Mouse (Mus musculus): ENCODE data around the gene Atg7.
A peak's percentile ranks its signal among the peaks of the same experiment; 100 is the strongest.

Gene Atg7

DNA sequence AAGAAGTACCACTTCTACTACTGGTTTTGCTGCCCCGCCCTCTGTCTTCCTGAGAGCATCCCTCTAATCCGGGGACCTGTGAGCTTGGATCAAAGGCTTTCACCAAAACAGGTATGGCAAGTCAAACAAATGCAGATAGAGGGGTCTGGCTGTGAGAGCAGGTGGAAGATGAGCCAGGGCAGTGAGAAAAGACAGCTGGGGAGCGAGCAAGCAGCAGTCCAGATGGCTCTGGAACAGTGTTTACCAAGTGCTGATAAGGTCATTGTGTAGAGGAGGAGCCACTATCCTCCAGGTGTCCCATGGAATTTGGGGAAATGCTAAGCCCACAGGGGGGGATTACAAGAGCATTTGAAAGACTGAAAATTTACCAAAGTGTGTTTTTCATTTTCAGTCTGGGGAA, 41.5 kb downstream of the Atg7 start:
- DNase-seq (ENCODE audit: low read depth, low spot score), result no peak

DNA sequence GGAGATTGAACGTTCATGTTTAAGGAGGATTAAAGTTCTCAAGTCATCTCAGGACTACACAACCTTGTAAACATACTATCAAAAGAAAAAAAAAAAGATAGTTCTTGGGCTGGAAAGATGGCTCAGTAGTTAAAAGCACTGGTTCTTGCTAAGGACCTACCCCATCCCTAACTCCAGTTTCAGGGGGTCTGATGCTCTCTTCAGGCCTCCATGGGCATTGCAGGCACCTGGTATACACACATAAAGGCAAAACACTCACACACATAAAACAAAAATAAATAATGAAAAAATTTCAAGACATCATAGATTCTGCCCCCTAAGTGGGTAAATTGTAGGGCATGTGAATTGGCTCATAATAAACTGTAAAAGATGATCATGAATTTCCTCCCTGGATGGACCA, 42.5 kb downstream of the Atg7 start:
- no peak for DNase-seq (ENCODE audit: low read depth, low spot score)

DNA sequence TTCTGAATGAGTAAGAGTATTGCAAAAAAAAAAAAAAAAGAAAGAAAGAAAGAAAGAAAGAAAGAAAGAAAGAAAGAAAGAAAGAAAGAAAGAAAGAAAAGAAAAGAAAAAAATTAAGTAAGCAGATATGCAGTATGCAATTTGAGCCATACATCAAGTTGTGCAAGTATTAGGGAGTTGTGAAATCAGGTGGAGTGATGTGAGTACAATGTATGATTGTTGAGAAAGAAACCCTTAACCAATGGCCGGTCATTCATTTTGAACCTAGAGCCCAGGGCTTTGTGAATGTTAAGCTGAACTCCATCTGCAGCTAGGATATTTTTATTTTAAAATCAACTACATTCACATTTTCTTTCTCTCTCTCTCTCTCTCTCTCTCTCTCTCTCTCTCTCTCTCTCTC, 44.1 kb downstream of the Atg7 start:
- no peak for DNase-seq (ENCODE audit: low read depth, low spot score)

DNA sequence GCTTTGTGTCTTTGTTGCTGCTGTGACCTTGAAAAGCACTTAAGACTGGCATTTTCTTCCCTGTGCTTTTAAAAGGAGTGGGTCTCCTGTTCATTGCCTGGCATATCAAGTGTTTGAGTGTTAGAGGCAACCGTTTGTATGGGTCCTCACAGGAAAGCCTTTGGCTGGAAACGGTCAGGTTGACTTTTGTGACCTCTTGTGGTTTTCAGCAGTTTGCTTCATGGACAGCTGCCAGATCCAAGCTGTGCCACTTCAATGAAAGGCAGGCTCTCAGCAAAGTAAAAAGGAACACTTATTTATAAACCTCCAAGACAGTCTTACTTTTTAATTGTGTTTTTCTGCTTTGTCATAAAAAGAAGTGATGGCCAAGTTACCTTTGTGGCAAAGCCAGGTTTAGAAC, 47.8 kb downstream of the Atg7 start:
- no peak for DNase-seq (ENCODE audit: low read depth, low spot score)

DNA sequence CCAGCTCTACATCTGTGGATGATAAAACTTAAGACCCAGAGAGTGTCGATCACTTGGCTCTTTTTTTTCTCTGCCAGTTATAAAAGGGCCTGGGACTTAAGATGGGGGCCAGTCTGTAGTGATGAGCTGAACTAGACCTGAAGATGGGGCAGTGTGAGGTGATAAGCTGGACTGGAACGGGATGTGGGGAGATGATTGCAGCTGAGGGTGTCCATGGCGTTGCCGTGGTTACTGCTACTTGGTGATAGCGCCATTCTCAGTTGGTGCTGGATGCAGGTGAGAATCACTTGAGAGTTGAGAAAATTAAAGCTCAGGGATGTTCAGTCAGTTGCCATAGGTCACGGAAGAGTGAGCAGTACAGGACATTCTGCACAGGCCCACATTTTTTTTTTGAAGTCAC, 48.6 kb downstream of the Atg7 start:
- no peak for DNase-seq (ENCODE audit: low read depth, low spot score)

DNA sequence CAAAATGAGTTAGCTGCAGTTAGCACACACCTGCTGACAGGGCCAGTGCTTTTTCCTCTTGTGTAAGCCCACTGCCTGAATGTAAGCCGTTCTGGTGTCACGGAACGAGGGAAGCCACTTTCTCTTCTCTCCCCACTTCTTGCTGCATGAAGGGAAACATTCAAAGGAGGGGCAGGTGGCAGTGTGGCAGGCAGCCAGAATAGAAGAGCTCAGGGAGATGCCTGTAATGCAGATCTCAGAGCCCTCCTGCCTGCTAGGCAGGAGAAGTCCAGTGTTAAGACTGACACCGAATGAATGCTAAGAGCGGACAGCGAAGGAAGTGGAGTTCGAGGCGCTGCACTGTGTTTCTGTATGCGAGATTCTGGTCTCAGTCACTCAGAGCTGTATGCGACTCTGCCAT, 49.8 kb downstream of the Atg7 start:
- no peak for DNase-seq (ENCODE audit: low read depth, low spot score)

DNA sequence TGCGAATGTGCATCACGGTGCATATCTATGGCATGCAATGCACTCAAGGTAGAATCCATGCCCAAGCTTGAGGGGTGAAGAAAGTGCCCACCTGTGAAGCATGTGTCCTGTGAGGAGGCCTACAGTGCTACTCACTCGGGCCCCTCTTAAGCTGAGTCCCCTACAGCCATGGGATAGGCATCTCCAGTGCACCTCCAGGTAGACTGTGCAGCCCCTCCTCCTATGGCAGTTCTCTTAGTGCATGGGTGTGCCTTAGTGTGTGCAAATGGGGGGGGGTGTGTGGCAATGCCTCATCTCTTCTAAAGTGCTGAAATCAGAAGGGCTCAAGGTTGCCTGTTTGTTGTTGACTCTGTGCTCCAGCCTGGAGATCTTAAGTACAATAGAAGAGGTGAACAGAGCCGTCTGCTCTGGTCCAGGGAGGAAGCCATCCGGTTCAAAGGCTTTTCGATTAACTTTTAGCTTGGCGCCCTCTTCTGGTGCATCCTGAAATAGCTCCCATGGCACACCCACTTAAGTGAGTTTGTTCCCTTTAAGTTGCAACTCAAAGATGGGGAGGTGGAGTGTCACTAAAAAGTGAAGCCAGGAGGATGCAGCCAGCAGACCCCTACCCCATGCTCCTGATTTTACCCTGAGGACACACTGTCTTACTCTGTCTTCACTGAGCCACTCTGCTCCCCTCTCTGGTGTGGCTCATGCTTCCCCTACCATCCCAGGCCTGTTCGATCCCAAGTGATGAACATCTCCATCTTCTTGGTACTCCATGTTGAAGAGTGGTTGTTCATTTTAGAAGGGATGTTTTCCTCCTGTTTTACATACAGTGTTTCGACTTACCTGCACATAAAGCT, 55.0 kb downstream of the Atg7 start:
- DNase-seq (ENCODE audit: low read depth, low spot score), result peak; percentile 78

DNA sequence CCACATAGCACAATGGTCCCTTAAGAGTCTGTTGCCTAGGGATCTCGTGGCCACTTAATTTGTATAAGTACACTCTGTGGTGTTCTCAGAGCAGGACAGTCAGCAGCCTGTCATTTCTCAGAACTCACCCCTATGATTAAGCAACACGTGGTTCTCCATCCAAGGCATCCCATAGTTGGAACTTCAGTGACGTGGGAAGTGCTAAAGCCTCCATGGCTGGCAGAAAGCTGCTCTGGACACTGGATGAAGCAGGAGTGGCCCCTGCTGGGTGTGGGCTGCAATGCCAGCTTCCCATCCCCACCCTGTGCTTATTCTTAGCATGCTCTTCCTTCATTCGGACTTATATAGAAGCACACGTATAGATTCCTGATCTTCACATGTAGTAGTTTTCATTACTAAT, 55.7 kb downstream of the Atg7 start:
- no peak for DNase-seq (ENCODE audit: low read depth, low spot score)

DNA sequence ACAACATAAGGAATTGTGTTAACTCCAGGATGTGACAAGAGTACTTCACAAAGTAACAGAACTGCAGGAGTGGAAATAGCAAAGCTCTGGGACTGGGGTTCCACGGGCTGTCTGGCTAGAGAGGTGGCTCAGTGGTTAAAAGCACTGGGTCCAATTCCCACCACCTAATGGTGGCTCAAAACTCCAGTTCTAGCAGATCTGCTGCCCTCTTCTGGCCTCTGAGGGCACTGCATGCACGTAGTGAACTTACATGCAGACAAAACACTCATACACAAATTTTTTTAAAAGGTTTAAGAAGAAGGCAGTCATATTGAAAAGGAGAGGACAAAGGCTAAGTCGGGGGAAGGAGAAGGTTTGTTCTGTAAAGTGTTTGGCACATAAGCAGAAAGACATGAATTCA, 57.8 kb downstream of the Atg7 start:
- DNase-seq (ENCODE audit: low read depth, low spot score), result peak; percentile 41

DNA sequence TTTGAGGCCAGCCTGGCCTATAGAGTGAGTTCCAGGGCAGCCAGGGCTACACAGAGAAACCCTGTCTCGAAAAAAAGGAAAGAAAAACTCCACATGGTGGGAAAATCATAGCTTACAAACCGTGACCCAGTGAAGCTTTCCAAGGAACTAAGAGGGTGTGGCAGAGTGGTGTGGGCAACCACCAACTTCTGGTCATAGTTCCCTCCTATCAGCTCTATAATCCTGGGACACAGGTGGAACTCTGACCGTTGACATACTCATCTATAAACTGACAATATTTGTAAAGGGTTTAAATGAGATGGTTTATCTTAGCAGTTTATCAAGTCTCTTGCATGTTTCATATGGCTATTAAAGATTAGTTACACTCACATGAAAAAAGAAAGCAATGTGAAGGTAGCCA, 64.1 kb downstream of the Atg7 start:
- DNase-seq (ENCODE audit: low read depth, low spot score), result no peak

DNA sequence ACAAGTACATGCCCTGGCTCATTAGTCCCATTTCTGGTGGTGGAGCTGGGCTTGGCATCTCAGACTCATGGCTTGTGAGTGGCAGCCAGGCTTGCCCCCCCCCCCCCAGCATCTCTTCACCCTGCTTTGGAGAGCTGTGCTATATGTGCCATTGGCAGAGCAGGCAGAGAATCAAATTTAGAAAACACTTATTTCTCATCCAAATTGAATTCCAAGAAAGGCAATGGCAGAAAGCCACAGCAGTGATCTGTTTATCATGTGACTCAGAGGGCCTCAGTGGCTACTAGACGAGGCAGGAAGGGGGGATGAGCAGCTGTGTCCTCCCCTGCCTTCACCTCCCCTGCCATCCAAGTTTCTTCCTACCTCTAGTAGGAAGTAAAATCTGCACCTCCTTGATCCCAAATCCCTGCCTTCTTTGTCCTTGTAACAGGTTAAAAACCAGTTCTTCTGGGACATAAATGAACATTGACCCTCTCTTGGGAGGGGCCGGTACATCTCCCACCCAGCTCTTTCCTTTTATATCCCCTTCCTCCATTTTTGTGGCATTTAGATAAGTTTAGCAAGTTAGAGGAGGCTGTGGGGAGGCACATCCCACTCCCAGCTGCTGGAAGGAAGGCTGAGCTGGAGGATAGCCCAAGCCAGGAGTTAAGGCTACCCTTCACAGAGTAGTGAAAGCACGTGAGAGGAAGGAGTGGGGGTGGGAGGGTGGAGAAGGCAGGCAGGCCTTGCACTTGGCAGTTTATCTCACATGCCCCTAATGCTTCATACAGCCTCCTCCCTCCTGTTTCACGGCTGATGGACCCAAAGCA, 69.5 kb downstream of the Atg7 start:
- no peak for DNase-seq (ENCODE audit: low read depth, low spot score)

DNA sequence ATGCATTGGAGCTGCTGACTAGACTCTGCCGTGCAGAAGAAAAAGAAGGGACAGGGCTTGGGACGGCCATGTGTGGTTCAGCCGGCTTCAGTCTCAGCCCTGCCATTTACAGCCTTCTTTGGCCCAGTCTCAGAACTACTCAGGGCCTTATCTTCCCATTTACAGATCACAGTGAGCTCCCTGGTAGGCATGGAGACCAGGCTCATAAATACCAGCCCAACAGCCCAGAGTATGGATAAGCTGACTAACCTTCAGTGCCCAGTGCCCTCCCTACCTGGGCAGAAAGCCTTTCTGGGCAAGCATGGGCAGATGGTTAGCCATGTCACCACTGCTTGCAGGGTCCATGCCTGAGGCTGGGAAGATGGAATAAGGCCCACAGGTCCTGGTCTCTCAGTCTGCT, 70.6 kb downstream of the Atg7 start:
- no peak for DNase-seq (ENCODE audit: low read depth, low spot score)

DNA sequence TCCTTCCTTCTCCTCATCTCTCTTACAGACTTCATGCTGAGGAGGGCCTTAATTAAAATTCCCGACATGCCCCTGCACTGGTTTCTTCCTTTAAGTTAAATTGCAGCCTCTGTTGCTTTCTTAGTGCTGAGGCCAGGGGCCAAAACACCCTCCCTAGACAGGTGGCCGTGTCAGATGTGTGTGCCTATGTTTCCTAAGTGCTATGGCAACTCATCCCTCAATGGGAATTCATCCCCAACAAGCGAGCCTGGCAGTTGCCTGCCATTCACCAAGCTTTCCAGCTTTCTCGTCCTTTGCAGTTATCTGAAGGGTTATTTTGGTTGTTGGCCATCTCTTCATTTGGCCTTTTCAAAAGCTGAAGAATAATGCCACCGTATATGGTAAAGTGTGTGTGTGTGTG, 71.8 kb downstream of the Atg7 start:
- DNase-seq (ENCODE audit: low read depth, low spot score), result no peak

DNA sequence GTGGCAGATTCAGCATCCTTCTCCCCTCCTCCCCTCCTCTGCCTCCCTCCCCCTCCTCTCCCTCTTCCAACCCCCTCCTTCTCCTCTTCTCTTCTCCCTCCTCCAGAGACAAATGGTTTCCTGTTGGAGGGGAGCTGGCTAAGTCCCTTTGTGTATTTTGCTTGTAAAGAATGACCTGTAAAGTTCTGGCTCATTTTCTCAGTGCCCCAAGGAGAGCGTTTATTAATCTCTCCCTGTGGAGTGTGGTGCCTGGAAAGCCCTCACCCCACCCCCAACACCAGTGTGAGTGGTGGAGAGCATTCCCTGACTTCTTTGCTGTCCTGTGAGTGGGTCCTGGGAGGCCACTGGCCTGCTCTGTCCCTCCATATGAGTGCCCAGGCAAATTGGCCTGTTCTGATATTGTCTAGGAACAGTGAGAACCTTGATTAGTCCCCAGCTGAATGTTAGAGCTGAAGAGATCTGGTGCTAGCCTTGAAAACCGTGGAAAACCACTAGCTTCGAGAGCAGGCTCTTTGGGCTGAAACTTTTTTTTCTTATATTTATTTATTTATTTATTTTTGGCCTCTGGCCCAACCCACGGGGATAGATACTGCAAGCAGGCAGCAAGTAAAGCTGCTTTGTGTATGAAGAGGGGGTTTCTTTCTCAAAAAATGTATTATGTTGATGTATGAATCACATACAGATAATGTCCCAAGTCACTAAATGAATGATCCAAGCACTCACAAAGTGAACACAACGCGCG, 72.6 kb downstream of the Atg7 start:
- no peak for DNase-seq (ENCODE audit: low read depth, low spot score)

DNA sequence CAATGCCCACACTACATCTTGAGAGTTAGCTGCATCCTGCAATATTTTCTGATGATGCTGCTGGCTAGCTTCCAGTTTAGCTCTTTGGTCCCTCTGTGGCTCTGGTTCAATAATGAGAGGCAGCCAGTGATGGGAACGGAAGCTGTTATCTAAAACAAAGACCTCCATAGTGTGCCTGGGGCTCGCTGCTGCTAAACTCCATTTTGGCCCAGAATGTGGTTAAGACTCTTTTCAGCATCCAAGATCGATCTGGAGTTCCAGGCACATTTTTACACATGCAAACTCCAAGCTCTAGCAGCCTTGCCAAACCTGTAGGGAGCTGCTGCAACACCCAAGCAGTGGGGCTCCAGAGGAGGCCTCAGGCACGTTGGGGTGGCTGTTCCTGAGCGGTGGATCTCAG, 76.2 kb downstream of the Atg7 start:
- no peak for DNase-seq (ENCODE audit: low read depth, low spot score)

DNA sequence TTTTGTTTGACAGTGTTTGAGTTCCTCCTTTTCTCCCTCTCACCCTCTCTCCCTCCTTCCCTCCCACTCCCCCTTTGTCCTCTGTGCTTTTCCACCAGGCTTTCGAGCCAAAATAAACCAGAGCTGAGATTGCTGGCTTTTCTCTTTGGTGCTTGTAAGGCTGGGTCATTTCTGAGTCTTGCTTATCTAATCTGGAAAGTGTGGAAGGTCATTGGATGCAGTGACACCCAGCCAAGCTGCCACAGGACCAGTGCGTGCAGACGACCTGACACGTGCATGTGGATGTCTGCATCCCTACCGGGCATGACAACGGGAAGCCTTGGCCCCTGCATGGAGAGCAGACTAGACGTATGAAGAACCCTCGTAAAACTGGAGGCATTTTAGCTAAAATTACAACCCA, 76.8 kb downstream of the Atg7 start:
- no peak for DNase-seq (ENCODE audit: low read depth, low spot score)

DNA sequence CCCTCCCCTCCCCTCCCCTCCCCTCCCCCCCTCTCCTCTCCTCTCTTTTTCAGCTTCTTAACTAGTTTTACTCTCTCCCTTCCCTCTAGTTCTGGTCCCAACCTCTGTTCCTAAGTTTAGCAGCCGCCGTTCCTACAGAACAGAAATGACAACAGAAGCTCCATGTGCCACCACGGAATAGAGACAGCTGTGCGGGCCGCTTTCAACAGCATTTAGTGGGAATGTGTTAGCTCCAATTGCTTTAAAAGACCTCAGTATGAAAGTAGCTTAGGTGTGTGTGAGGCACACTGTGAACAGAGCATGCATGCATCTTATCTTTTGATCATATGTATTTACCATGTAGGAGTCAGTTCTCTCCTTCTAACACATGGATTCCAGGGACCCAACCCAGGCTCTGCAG, 79.1 kb downstream of the Atg7 start:
- DNase-seq (ENCODE audit: low read depth, low spot score), result no peak

DNA sequence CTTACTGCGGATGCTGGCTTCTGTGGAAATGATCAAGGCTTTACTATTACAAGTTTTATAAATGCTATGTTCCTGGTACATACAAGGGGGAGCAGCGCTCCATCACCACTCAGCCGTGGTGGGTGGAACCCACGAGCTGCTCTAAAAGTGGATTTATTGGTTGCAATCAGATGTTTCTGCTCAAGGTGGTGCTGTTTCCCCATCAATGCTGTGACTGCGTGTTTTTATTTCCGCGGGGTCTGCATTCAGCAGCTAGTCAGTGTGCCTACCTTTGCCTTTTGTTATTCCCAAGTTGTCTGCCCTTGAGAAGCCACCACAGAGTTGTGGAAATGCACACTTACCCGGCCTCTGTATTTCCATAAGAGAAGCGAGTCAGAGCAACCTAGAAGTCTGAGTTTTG, 81.0 kb downstream of the Atg7 start:
- DNase-seq (ENCODE audit: low read depth, low spot score), result peak; percentile 61

DNA sequence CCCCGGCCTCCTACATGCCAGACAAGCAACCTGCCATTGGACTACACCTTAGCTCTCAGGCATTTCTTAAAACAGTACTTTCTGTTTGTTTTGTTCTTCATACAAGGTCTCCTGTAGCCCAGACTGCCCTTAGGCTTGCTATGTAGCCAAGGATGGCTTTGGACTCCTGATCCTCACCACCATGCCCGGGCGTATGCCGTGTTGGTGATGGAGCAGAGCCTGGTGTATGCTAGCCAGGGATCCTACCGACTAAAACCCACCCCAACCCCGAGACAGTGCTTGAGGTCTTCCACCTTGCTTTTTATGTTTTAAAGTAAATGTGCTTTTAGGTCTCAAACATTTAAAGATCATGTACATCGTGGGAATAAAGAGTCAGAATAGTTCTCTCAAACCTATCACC, 81.5 kb downstream of the Atg7 start:
- no peak for DNase-seq (ENCODE audit: low read depth, low spot score)

DNA sequence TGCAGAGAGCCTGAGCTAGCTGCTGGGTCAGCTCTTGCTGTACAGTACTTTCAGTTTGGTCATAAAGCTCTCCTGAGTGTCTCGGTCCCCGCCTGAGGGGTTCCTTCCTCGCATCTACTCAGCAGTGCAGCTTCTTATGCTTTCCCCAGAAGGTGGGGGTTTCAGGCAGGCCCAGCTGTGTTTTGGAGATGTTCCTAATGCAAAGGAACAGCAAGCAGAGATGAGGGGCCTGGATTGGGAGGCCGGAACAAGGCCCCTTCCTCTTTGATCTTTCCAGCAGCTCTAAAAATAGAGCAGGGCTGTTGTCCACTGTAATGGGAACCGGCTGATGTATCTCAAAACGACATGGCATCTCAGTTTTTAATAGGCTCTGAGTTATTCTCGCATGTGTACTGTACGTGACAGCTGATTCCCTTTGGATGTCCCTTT, 82.3 kb downstream of the Atg7 start:
- DNase-seq (ENCODE audit: low read depth, low spot score), result no peak

DNA sequence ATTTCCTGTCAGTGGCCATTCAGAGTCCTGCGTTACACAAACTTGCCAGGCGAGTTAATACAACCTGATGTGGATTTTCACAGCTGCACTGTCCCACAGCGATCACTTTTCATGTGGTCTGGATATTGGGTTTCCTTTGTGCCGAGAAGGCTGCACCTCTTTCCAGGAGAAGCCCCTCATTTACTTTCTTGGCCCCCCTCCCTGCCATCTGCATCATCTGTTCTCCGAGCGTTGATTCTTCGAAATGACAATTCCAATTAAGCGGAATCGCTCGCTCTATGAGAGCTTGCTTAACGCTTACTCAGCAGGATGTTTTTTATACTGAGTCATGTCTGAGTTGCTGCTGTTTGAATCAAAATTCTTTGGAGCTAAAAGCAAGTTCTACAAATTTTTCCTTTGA, 83.8 kb downstream of the Atg7 start:
- no peak for DNase-seq (ENCODE audit: low read depth, low spot score)

DNA sequence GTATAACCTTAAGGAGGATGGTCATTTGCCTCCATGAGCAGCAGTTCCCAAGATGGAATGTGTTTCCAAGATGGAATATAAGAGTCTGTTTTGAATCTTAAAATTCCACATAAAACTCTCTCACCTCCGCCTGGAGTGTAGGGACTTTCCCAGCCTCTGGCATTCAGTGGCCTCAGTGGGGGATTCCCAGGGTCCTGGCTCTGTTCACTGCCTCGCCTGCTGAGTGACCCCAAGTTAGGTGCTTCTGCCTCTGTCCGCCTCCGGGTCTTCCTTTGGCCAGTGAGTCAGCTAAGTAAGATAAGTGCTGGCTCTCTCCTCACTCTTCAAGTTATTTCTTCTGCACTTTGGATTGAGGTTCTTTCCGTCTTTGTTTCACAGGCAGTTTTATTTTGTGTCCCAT, 90.3 kb downstream of the Atg7 start:
- DNase-seq (ENCODE audit: low read depth, low spot score), result no peak

Measured in CD4-positive, CD25-positive, alpha-beta regulatory T cell, adult 2 months (primary cell).